Mouse (Mus musculus): ENCODE results near the gene Sult6b2.

- TF ChIP-seq CTCF (IDR thresholded peaks at IDR 0.05), result no peak
- no peak for TF ChIP-seq EP300 (IDR thresholded peaks at IDR 0.05)
Measured at GRCm38 (mm10) chr6:142818306-142818705, 14.0 kb upstream of the Sult6b2 start.

Data from lung, postnatal 0 days (tissue).